Mouse (Mus musculus): ENCODE data around the gene Gm21750. TPM values are rescaled to one million over a fixed set of nuclear protein-coding genes. Genes with fewer than 3 reads are reported as not detected.
A peak's percentile ranks its signal among the peaks of the same experiment; 100 is the strongest.
"Not testable (repeated sequence)": the region's sequence is repeated elsewhere in the genome, so short reads cannot be mapped to it uniquely, and the experiment has no call there.

The Gm21750 gene
- not detected for total RNA-seq (2021)
- long read RNA-seq, experiment 1, result 0 reads
- long read RNA-seq, experiment 2, result 0 reads

- not testable (repeated sequence) for DNase-seq (ENCODE audit: low spot score in 2 of 2)
Observed at GRCm38 (mm10) chr14:73660925-73661324, at the start of gene Gm21750. Gene Gm21750, plus strand, starts transcription at chr14:73661225.

GRCm38 (mm10) chr14:73614961-73615360, 46.1 kb upstream of the Gm21750 start:
- DNase-seq (ENCODE audit: low spot score in 2 of 2), result not testable (repeated sequence)

GRCm38 (mm10) chr14:73620880-73621279, 40.1 kb upstream of the Gm21750 start:
- peak in 1 of 2 experiments; percentile 35 for DNase-seq (ENCODE audit: low spot score in 2 of 2)

- no peak for DNase-seq (ENCODE audit: low spot score in 2 of 2)
Observed at GRCm38 (mm10) chr14:73622988-73623387, 38.0 kb upstream of the Gm21750 start.

GRCm38 (mm10) chr14:73625469-73625868, 35.6 kb upstream of the Gm21750 start:
- no peak for DNase-seq (ENCODE audit: low spot score in 2 of 2)

GRCm38 (mm10) chr14:73631511-73631910, 29.5 kb upstream of the Gm21750 start:
- DNase-seq (ENCODE audit: low spot score in 2 of 2), result no peak

GRCm38 (mm10) chr14:73632648-73633263, 28.3 kb upstream of the Gm21750 start:
- DNase-seq (ENCODE audit: low spot score in 2 of 2), result peak in 1 of 2 experiments; percentile 25

GRCm38 (mm10) chr14:73634356-73634755, 26.7 kb upstream of the Gm21750 start:
- no peak for DNase-seq (ENCODE audit: low spot score in 2 of 2)

GRCm38 (mm10) chr14:73637460-73637859, 23.6 kb upstream of the Gm21750 start:
- no peak for DNase-seq (ENCODE audit: low spot score in 2 of 2)

GRCm38 (mm10) chr14:73650179-73650578, 10.8 kb upstream of the Gm21750 start:
- no peak for DNase-seq (ENCODE audit: low spot score in 2 of 2)

- DNase-seq (ENCODE audit: low spot score in 2 of 2), result peak in 1 of 2 experiments; percentile 33
Observed at GRCm38 (mm10) chr14:73670091-73670490, 9.1 kb downstream of the Gm21750 start.

- peak in 1 of 2 experiments; percentile 18 for DNase-seq (ENCODE audit: low spot score in 2 of 2)
Observed at GRCm38 (mm10) chr14:73687726-73688125, 26.7 kb downstream of the Gm21750 start.

GRCm38 (mm10) chr14:73688427-73688826, 27.4 kb downstream of the Gm21750 start:
- no peak for DNase-seq (ENCODE audit: low spot score in 2 of 2)

GRCm38 (mm10) chr14:73700256-73700655, 39.2 kb downstream of the Gm21750 start:
- peak; percentile 9 to 17 for DNase-seq (ENCODE audit: low spot score in 2 of 2)

GRCm38 (mm10) chr14:73709412-73710110, 48.5 kb downstream of the Gm21750 start:
- peak; percentile 63 to 77 for DNase-seq (ENCODE audit: low spot score in 2 of 2)

Other genes with a start within 250 kb of the Gm21750 start
- 10 to 100 TPM; 28.3 to 32.3 TPM for gene Med4, start 151.2 kb upstream of the Gm21750 start, total RNA-seq (2021)
- gene Sucla2, start 135.9 kb upstream of the Gm21750 start, total RNA-seq (2021), result 100 to 1,000 TPM; 150 to 160 TPM
- gene Nudt15, start 113.0 kb upstream of the Gm21750 start, total RNA-seq (2021), result 1 to 10 TPM; 5.0 to 5.9 TPM